Mouse (Mus musculus) heart, adult 18-20 months (tissue): ENCODE results near the gene Borcs5. TPM values are rescaled to one million over a fixed set of nuclear protein-coding genes. Genes with fewer than 3 reads are reported as not detected.

Experiments
- DNase-seq, 2 experiments: peaks; one replicate each; pipeline ENCODE4 v3.0.0; 2021 to 2022; ENCODE audit warnings: mixed read lengths in 1 of 2
- total RNA-seq, 2 experiments: library from RNA; stranded (reverse); gene quantifications; 2 replicates each; pipeline ENCODE4 v1.2.3; 2021

Borcs5 gene
- total RNA-seq, 2 experiments from 2014 or later: 11.4 to 12.2 TPM

DNA sequence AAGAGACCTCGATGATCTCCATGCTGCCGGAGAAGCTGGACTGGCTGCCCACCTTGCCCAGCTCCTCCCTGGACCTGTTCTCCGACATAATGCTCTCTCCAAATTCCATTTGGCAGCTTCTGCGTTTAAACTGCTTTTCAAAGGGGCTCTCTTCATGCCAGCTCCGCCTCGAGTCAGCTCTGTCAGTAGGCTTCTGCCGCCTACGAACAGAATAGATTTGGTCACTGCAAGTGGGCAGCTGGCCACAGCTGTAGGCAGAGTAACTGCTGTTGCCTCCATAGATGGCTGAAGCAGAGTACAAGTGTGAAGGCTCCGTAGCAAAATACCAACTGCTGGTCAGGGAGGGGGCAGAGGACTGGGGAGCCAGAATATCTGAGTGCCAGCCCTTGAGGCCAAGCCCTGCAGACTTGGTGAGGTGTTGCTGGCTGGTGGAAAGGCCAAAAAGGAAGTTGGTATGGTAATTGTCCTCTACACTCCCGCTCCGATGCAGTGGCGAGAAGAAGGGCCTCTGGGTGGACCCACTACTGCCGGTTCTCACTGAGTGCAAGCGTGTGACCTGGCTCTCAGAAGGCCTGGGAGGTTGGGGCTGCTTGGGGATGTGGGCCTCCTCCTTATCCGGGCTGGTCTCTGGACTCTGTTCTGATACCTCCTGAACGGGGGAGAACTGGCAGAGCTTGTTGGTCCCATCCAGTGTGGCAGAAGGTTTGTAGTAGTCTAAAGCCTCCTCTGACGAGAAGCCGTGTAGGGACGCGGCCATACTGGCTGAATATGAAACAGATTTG lies 78.8 kb downstream of the Borcs5 start:
- DNase-seq: no peak

DNA sequence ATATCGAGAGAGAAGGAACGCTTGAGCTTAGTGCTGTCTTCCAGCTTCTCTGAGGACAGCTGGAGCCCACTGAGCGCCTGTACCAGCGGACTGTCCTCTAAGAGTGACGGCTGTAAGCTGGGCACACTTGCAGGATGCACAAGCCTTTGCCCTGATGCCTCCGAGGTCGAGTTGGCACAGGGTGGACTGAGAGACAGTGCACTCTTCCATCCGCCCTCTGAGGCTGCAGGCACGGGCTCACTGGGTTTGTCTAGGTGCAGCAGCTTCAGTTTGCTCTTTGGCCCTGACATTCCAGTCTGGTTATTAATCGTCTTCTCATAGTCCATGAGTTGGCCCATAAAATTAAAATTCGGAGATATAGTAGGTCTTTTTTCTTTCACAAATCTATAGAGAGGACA lies 79.4 kb downstream of the Borcs5 start:
- no peak for DNase-seq

DNA sequence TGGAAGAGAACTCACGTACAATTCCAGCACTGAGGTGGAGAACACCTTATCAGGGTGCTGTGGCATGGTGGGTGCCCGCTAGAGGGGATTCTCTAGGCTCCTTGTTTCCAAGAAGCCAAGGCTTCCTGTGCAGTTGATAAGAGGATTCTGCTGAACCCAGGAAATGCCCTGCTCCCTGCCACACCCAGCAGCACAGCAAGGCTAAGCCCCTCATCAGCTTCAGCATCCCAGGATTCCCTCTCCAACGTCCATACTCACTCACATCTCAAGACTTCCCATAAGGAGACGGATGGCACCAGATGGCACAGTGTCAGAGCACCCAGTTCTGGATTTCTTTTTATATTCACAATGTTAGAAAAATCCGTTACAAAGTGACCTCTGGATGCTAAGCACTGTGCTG lies 79.8 kb downstream of the Borcs5 start:
- DNase-seq: no peak

DNA sequence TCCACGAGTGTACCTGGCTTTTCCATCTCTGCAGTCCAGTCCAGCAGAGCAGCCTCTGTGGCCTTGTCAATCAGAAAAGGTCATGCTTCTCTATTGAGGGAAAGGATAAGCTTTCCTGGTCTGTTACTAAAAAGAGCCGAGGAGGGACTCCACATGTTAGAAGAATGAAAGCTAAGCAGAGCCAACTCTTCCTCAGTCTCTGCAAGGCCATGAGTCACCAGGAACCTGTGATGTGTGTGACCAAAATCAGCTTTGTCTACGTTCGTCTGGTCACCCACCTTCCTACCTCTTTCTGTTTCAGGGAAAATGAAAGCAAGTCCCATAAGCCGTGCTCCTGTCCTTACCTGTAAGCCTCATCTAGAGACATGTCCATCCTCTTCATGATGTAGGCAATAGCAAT lies 80.8 kb downstream of the Borcs5 start:
- DNase-seq: no peak

DNA sequence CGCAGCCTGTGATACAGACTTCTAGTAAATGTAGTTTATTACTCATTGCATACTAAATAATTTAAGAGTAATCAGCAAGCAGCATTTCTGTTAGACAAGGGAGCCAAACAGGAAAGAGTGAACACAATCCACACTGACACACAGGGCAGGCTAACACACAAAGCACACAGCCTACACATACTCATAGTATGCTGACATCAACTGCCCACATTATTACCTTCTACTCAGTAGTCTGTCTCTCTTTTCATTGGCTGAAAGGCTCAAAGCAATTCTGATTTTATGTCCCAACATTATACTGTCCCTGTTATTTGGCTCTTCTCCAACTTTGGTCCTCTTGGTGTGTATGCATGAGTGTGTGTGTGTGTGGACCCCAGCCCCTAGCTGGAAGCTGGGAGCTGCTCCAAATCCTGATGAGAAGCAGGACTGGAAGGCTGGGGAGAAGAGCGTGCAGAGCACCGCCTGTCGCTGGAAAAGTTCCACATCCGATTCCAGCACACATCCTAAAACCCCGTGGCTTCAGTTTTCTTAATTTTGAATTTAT lies 82.5 kb downstream of the Borcs5 start:
- DNase-seq: no peak

DNA sequence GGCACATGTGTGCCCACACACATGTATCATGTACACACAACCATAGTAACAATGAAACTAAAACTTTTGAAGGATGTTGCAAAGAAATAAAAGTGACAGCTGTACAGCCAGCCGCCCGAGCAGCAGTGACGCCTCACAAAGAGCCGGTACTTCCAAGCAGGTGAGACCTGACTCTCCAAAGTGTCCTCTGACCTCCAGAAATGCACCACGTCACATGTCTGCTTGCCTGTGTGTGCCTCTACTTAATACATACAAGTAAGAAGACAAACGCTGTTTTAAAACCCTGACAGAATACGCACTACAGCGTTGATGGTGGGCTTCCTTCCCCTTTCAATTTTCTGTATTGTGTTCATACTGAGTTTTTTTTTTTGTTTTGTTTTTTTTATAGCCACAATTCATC lies 83.6 kb downstream of the Borcs5 start:
- DNase-seq: no peak

DNA sequence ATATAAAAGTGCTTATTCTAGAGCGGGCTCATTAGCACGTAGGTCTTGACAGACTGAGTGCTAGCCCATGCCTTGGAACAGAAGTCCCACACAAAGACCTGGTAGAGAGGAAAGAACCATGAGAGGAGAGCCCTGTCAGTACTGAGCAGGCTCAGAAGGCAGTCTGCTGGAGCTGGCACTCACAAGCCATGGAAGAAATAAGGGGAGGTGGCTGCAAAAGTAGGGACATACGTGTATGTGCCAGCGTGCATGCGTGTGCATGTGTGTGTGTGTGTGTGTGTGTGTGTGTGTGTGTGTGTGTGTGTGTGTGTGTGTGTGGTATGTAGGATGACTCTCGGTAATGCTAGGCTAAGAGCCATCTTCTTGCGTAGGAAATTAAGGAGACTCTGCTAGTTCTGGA lies 84.0 kb downstream of the Borcs5 start:
- DNase-seq: no peak

DNA sequence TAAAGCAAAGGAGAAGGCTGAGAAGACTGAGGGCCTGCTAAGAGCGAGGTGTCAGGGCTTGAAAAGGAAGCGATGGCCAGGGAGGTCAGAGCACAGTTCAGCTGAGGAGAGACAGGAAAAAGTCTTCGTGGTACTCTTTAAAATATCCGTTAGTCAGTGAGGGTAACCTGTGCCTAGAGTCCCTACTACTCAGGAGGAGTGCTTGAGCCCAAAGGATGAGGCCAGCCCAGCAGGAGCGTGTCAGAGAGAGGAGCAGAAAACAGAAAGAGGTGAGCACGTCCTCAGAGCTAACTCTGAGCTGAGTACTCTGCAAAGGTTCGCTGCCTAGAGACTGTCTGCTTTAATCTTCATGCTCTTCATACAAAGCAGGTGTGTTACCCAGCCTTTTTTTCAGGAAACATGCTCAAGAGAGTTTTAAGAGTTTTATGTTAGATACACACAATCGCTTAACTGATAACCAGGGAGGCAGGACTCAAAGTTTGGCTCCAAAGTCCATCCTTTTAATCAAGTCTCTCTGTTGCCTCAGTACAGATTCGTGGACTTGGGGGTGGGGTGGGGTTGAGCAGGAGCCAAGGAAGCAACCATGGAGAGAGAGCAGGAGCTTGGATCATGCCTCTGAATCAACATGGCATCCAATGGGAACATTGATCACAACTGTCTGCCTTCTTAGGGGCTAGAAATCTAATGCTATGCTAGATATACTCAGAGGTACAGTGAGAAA lies 84.7 kb downstream of the Borcs5 start:
- DNase-seq: no peak

DNA sequence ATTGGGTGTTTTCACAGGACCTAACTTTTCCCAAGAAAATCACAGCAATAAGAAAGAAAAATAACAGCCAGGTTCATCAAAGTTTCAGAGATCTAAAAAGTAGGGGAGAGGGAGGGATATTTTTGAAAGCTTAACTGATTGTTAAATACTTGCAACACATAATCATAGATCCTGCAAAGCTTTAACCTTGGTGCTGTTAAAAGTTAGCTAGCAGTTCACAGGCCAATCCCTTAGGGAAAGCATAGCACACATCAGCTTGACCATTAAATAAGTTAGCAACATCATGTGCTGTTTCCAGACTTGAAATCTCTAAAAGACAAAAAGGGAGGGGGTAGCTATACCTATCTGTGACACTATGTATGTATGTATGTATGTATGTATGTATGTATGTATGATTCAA lies 86.1 kb downstream of the Borcs5 start:
- DNase-seq: no peak

DNA sequence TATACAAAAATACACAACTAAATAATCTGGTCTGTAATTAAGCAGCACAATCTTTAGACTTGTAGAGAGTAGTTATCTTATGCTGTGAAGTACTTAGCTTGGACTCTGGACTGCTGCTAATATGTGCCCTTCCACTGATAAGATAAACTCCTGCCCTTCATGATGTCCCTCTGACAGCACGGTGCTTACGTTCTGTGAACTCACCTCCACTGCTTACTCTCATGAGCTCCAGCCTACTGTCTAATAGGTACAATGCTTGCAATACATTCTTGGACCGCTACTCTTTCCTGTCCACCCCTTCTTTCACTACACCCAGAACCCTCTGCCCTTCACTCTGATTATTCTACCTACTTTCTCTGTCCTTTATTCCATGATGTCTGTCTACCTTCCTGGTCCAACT lies 91.7 kb downstream of the Borcs5 start:
- no peak for DNase-seq

DNA sequence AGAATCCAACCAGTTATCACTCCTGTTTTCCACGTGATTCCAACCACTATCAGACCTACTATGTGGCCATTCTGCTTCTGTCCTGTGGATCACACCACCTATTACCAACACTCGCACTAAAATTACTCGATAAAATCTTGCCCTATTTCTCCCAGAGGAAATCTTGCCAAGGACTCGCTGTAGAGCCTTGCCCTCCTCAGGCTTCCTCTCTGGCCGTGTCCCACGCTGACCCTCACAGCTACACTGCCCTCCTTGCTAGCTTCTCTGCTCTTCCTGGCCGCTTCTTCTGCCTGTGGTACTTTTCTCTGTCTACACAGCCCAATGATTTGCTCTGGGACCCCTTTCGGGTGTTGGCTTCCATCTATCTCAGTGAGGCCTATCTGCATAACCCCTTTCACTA lies 93.5 kb downstream of the Borcs5 start:
- DNase-seq: no peak

DNA sequence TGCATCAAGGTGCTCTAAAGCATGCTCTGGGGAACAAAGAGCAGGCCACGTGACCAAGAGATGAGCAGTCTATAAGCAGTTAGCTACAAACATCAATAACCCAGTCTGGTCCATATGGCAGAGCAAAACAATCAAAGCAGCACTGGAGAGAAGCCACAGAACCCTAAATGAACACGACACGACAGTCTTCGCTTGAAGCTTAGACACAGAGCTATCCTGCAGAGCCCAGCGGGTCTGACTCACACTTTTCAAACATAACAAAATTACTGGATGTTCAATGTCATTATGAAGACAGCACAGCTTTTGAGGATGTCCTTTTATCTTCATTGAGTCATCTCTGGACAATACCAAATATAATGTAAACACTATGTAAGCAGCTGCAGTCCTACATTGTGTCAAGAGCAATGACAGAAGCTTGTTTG lies 94.5 kb downstream of the Borcs5 start:
- DNase-seq: no peak

DNA sequence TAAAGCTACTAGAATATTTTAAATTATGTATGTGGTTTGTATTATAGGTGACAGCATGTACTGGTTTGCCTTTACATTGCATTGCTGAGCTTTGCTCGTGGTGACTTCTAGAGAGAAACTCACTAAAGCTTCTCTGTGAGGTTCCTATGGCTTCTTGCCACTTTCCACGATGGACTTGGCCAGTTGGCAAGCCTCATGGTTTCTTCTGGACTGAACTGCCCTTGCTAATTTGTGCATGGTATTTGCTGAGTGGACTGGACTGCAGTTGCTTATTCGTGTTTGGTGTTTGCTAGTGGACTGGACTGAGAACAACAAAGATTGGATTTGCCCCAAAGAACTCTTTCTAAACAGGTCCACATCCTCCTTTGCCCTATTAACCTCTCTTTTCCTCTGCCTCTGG lies 97.5 kb downstream of the Borcs5 start:
- peak; percentile 33 to 43 for DNase-seq

DNA sequence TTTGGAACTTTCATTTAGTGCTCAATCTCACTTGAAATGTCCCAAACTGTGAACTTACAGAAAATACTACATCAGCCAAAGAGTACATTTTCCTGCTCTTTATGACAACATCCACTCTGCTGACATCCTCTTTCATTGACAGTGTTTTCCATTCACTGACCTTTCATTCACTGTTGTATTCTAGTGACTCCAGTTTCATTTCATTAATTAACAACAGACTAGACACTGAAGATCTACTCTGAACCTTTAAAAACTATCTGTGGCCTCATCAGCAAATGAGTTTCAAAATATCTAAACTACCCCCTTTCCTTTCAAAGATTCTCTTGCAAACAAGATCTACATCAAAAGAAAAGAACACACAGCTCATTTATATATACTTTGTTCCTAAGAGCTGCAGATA lies 104.3 kb downstream of the Borcs5 start:
- no peak for DNase-seq

DNA sequence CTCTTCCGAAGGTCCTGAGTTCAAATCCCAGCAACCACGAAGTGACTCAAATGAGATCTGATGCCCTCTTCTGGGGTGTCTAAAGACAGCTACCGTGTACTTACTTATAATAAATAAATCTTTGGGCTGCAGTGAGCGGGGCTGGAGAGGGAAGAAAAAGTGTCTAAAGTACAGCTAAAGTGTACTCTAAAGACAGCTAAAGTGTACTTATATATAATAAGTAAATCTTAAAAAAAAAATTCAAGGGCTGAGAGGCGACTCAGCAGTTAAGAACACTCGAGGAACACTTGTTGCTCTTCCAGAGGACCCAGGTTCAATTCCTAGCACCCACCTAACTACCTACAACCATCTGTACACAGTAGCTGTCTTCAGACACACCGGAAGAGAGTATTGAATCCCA lies 106.6 kb downstream of the Borcs5 start:
- no peak for DNase-seq

DNA sequence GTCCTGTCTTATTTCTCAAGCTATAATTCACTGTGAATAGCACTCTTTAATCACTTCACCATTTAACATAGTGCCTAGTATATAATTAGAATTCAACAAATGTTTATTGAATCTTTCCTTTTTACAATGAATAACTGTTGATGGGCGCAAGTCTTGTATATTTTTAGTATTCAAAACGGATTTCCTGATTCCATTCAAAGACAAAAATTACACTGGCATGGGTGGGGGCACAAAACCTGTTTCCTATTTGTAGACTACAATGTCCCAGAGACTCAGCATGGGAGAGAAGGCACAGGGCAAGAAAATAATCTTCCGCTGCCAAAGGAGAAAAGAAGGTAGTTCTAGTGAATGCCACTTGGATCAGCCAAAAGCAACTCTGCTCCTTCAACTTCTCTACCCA lies 108.8 kb downstream of the Borcs5 start:
- DNase-seq: no peak

DNA sequence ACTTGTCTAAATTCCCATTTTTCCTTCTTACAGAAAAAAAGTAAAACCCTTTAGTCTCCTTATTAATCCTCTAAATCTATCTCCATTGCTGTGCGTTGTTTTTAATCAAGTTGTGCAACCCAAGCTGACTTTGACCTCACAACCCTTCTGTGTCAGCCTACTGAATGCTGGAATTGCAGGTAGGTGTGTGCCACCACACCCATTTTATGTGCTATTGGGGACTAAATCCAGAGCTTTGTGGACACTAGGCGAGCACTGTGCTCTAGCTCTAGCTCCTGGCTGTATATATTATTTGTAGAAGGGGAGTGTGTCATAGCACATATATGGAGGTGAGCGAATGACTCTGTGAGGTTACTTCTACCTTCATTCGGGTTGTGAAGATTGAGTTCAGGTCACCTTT lies 111.8 kb downstream of the Borcs5 start:
- DNase-seq: no peak

DNA sequence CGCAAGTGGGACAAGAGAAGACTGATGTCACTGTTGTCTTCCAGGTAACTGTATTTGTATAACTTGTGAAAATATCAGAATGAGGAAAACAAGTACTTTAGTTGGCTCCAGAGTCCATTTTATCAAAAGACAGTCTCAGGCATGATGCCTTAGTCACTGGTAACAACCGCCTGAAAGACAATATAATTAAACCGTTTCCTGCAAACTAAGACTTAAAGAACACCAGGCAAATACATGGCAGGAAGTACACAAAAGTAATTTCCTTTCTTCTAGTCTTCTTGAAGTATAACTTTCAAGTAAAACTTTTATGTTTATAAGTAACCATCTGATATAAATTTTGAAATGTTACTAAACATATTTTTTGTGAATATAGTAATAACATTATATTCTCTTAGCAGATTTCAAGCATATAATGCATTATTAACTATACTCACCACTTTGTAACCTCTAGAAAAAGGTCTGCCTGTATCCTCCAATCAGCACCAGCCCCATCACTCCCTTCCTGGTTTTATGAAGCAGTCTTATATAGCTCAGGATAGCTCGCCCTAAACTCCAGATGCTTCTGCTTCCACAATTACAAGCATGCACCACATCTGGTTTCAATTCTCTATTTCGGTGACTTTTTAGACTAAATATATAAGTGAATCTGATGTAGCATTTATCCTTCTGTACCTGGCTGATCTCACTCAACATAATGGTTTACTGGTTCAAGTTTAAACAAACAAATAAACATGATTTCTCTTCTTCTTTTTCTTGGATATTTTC lies 112.8 kb downstream of the Borcs5 start:
- DNase-seq: no peak

DNA sequence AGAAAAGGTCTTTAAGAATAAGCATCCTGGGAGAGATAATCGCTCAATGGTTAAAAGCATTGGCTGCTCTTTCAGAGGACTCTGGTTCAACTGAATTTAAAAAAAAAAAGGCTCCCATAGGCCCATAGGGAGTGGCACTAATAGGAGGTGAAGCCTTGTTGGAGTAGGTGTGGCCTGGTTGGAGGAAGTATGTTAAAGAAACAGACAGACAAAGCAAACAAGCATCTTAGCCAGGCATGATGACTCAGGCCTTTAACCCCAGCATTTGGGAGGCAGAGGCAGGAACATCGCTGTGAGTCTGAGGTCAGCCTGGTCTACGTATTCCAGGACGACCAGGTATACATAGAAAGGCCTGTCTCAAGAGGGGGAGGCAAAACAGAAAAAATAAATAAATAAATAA lies 114.1 kb downstream of the Borcs5 start:
- DNase-seq: no peak

DNA sequence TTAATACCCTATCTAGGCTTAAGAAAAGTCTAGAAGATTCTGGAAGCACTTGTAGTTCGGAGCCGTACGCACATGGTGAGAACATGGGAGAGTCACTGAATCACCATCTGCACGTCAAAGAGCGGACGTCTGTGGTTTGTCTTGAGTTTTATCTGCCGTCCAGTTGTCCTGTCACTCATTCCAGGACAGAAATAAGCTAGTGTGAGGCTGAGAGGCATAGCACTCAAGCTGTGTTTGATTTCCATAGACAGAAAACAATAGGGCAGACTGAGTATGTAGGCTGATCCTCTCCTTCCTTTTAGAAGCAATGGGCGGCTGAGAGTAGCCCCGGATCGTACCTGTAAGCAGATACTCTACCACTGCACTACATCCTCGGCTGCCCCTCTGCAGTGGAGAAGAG lies 114.5 kb downstream of the Borcs5 start:
- DNase-seq: no peak

DNA sequence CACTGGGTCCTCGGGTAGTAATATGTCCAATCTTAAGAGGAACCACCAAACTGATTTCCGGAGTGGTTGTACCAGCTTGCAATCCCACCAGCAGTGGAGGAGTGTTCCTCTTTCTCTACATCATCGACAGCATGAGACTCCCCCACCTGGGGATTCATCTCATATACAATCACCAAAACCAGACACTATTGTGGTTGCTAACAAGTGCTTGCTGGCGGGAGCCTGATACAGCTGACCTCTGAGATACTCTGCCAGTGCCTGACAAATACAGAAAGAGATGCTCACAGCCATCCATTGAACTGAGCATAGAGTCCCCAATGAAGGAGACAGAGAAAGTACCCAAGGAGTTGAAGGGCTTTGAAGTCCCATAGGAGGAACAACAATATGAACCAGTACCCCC lies 116.7 kb downstream of the Borcs5 start:
- no peak for DNase-seq
